Mouse (Mus musculus): ENCODE data around the gene Chst3.

GRCm38 (mm10) chr10:60256088-60256487, 37.0 kb upstream of the Chst3 start:
- TF ChIP-seq CTCF (IDR thresholded peaks at IDR 0.05; ENCODE audit: insufficient read depth, low read depth, low read length) (no peak), POLR2A (IDR thresholded peaks at IDR 0.05; ENCODE audit: insufficient read depth, low read depth, low read length) (no peak)
